Mouse (Mus musculus) kidney, embryonic 14.5 days (tissue): ENCODE measurements around the gene Dnajb8. TPM values are rescaled to one million over a fixed set of nuclear protein-coding genes. Genes with fewer than 3 reads are reported as not detected.

Experiments
- ATAC-seq: fragments of 200-750 bp; cut with Nextera tagmentation; 2 replicates; pipeline ENCODE4 v1.8.0; 2017; ENCODE audit warnings: moderate number of reproducible peaks, mild to moderate bottlenecking, moderate TSS enrichment, moderate library complexity; ENCODE audit not compliant: low FRiP score, low TSS enrichment
- H3K27ac ChIP-seq: fragments of 300-500 bp; sonication (generic); 2 replicates; pipeline ENCODE4 v1.5.1; 2014; ENCODE audit warnings: low read depth, mild to moderate bottlenecking, low read length, moderate library complexity, mixed read lengths
- H3K27me3 ChIP-seq: fragments of 300-500 bp; sonication (generic); 2 replicates; pipeline ENCODE4 v1.6.1; 2014; ENCODE audit warnings: mild to moderate bottlenecking, low read length; ENCODE audit not compliant: control insufficient read depth, insufficient read depth
- H3K36me3 ChIP-seq: fragments of 300-500 bp; sonication (generic); 2 replicates; pipeline ENCODE4 v1.6.1; 2014; ENCODE audit warnings: low read length, mixed read lengths; ENCODE audit not compliant: control insufficient read depth, insufficient read depth
- H3K4me1 ChIP-seq: fragments of 300-500 bp; sonication (generic); 2 replicates; pipeline ENCODE4 v1.6.1; 2014; ENCODE audit warnings: low read length, mixed read lengths; ENCODE audit not compliant: control insufficient read depth, insufficient read depth
- H3K4me2 ChIP-seq: fragments of 300-500 bp; sonication (generic); replicated peaks from 2 replicates; pipeline ENCODE4 v1.6.1; 2014; ENCODE audit warnings: low read depth, mild to moderate bottlenecking, low read length
- H3K4me3 ChIP-seq: fragments of 300-500 bp; sonication (generic); 2 replicates; pipeline ENCODE4 v1.5.1; 2014; ENCODE audit warnings: mild to moderate bottlenecking, low read length
- H3K9ac ChIP-seq: fragments of 300-500 bp; sonication (generic); 2 replicates; pipeline ENCODE4 v1.6.1; 2014; ENCODE audit warnings: low read depth, mild to moderate bottlenecking, low read length, moderate library complexity
- H3K9me3 ChIP-seq: fragments of 300-500 bp; sonication (generic); 2 replicates; pipeline ENCODE4 v1.6.1; 2016; ENCODE audit warnings: low read length; ENCODE audit not compliant: control insufficient read depth
- WGBS: fragments of 180-500 bp; shearing (Covaris S2); extraction: QIAGEN DNeasy Blood & Tissue Kit; methylation state at CpG from one replicate; pipeline ENCODE4 v1.1.7; 2014; 5-methylcytosine and 5-hydroxymethylcytosine counted together
- polyA plus RNA-seq: library from polyadenylated mRNA; unstranded; fragments of >200 nt; fragmentation: Nextera tagmentation; extraction: Ambion mirVana; gene quantifications from 2 replicates; pipeline ENCODE4 v1.2.1, GENCODE M21; 2014

Dnajb8 gene
- polyA plus RNA-seq, 1 experiment from 2014 or later: not detected

- ATAC-seq: peak; percentile 58
- H3K27ac ChIP-seq: peak overlapping the region; percentile 77
- H3K4me2 ChIP-seq: peak overlapping the region; percentile 87
- peaks cover 49% of the 10 kb centered on the region for H3K4me1 ChIP-seq
- no peaks in the 10 kb centered on the region for H3K9me3 ChIP-seq
- peaks cover 79% of the 10 kb centered on the region for H3K27me3 ChIP-seq
- peak overlapping the region; percentile 19 for H3K4me3 ChIP-seq
- no peaks in the 10 kb centered on the region; the same call in 1 of the 2 replicates for H3K36me3 ChIP-seq
- 4% methylated on average over 24 of the region's 24 CpGs for WGBS
- peak overlapping the region; percentile 50; the same call in 1 of the 2 replicates for H3K9ac ChIP-seq
These were observed 19.0 kb upstream of the Dnajb8 start for GRCm38 (mm10) chr6:88202921-88203690.

- Histone ChIP-seq H3K4me1 (peaks cover 43% of the 10 kb centered on the region), H3K9me3 (no peaks in the 10 kb centered on the region), H3K27ac (peak overlapping the region; percentile 77), H3K27me3 (peaks cover 71% of the 10 kb centered on the region), H3K4me3 (peak overlapping the region; percentile 19), H3K4me2 (peak overlapping the region; percentile 87), H3K9ac (0 out of 2 replicates have a peak overlapping the region, but pooled peaks have one; percentile 50), H3K36me3 (no peaks in the 10 kb centered on the region; the same call in 1 of the 2 replicates)
- WGBS: 18% methylated on average over 10 of the region's 10 CpGs
- ATAC-seq: no peak; the same call in 1 of the 2 replicates
These were observed 18.2 kb upstream of the Dnajb8 start for GRCm38 (mm10) chr6:88203791-88204405.

- no peaks in the 10 kb centered on the region; the same call in 1 of the 2 replicates for H3K36me3 ChIP-seq
- H3K27ac ChIP-seq: no peak overlapping the region
- peak overlapping the region; percentile 1; the same call in 1 of the 2 replicates for H3K4me2 ChIP-seq
- no peak overlapping the region for H3K4me3 ChIP-seq
- H3K9ac ChIP-seq: no peak overlapping the region
- H3K4me1 ChIP-seq: peaks cover 35% of the 10 kb centered on the region; the same call in 1 of the 2 replicates
- peaks cover 63% of the 10 kb centered on the region for H3K27me3 ChIP-seq
- no peaks in the 10 kb centered on the region for H3K9me3 ChIP-seq
- 13% methylated on average over 25 of the region's 25 CpGs for WGBS
- no peak for ATAC-seq
These were observed 17.3 kb upstream of the Dnajb8 start for GRCm38 (mm10) chr6:88204531-88205385.

DNA sequence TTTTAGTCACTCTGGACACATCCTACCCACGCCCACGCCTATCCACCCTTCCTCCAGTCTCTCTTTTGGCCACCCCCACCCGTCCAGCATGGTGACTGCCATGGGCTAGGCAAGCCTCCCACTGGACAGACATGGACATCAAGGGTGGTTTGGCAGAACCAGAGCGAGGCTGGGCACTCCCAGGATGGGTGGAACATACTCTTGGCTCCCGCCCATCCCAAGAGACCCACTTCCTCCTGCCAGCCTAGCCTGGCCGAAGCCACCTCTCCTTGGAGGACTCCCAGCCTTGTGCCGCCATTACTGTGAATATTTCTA lies 16.7 kb upstream of the Dnajb8 start:
- Histone ChIP-seq H3K4me2 (no peak overlapping the region), H3K4me1 (peaks cover 35% of the 10 kb centered on the region; the same call in 1 of the 2 replicates), H3K4me3 (no peak overlapping the region), H3K27me3 (peaks cover 57% of the 10 kb centered on the region), H3K9ac (no peak overlapping the region), H3K27ac (no peak overlapping the region), H3K36me3 (no peaks in the 10 kb centered on the region; the same call in 1 of the 2 replicates), H3K9me3 (no peaks in the 10 kb centered on the region)
- 28% methylated on average over 7 of the region's 7 CpGs for WGBS
- ATAC-seq: no peak

DNA sequence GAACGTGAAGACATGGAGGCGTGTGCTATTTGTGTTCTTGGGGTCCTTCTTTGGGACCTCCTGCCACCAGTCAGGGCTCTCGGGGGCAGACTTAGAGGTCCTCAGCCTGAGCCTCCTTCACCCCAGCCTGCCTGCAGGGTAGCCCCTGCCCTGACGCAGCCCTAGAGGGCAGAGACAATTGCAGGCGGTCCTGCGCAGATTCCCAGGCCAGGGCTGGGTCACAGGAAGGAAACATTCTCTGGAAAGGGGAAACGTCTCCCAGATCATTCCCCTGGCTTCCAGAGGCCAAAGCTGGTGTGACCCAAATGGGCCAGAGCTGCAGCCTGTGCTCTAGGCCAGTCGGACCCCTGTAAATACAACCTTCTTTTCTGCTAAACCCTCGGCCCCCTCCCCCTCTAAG lies 16.1 kb upstream of the Dnajb8 start:
- Histone ChIP-seq H3K36me3 (no peaks in the 10 kb centered on the region; the same call in 1 of the 2 replicates), H3K4me1 (peaks cover 31% of the 10 kb centered on the region; the same call in 1 of the 2 replicates)

DNA sequence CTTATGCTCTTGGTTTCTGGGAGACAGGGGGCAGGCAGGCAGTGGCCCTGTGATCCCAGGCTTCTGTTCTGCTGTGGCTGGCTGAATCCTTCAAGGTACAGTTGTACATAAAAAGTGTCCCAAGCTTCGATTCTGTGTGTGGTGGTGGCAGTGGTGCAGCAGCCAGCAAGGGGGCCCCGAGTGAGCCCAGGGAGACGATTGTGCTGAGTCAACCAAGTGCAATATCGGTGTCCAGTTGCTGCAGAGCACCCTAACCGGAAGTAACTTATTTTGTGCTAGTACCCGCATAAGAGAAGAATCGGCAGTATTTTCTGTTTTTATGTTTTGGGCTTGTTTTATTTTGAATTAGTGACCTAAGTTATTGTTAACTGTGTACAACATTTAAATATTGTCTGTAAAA lies 15.5 kb upstream of the Dnajb8 start:
- Histone ChIP-seq H3K27ac (no peak overlapping the region), H3K36me3 (no peaks in the 10 kb centered on the region; the same call in 1 of the 2 replicates), H3K4me1 (peaks cover 31% of the 10 kb centered on the region; the same call in 1 of the 2 replicates), H3K27me3 (peaks cover 46% of the 10 kb centered on the region), H3K4me2 (no peak overlapping the region), H3K9me3 (no peaks in the 10 kb centered on the region), H3K9ac (no peak overlapping the region), H3K4me3 (no peak overlapping the region)
- ATAC-seq: no peak
- WGBS: 44% methylated on average over 7 of the region's 7 CpGs

More for the DNA sequence above, 16.1 kb upstream of the Dnajb8 start:
- H3K9ac ChIP-seq: no peak overlapping the region
- 18% methylated on average over 9 of the region's 9 CpGs for WGBS
- ATAC-seq: no peak
- H3K4me3 ChIP-seq: no peak overlapping the region
- no peaks in the 10 kb centered on the region for H3K9me3 ChIP-seq
- no peak overlapping the region; the same call in 1 of the 2 replicates for H3K27ac ChIP-seq
- H3K4me2 ChIP-seq: no peak overlapping the region
- peaks cover 52% of the 10 kb centered on the region for H3K27me3 ChIP-seq

- 93% methylated on average over 10 of the region's 10 CpGs for WGBS
- H3K27ac ChIP-seq: no peak overlapping the region
- H3K9ac ChIP-seq: no peak overlapping the region
- no peaks in the 10 kb centered on the region; the same call in 1 of the 2 replicates for H3K36me3 ChIP-seq
- H3K27me3 ChIP-seq: peaks cover 37% of the 10 kb centered on the region
- ATAC-seq: no peak
- no peak overlapping the region for H3K4me2 ChIP-seq
- no peak overlapping the region for H3K4me3 ChIP-seq
- H3K4me1 ChIP-seq: peaks cover 23% of the 10 kb centered on the region; the same call in 1 of the 2 replicates
- H3K9me3 ChIP-seq: no peaks in the 10 kb centered on the region
These were observed 14.6 kb upstream of the Dnajb8 start for GRCm38 (mm10) chr6:88207403-88208033.

GRCm38 (mm10) chr6:88208321-88208720 lies 13.7 kb upstream of the Dnajb8 start:
- no peak overlapping the region for H3K4me2 ChIP-seq
- 96% methylated on average over 3 of the region's 3 CpGs for WGBS

More at GRCm38 (mm10) chr6:88208321-88208720, 13.7 kb upstream of the Dnajb8 start:
- peaks cover 34% of the 10 kb centered on the region for H3K27me3 ChIP-seq
- H3K4me3 ChIP-seq: no peak overlapping the region
- H3K9me3 ChIP-seq: no peaks in the 10 kb centered on the region
- no peak overlapping the region for H3K27ac ChIP-seq
- peaks cover 20% of the 10 kb centered on the region; the same call in 1 of the 2 replicates for H3K4me1 ChIP-seq
- no peak for ATAC-seq
- H3K9ac ChIP-seq: no peak overlapping the region
- H3K36me3 ChIP-seq: no peaks in the 10 kb centered on the region; the same call in 1 of the 2 replicates
